Mouse (Mus musculus) heart, embryonic 15.5 days (tissue): ENCODE measurements around the gene 1700125H20Rik. TPM values are rescaled to one million over a fixed set of nuclear protein-coding genes. Genes with fewer than 3 reads are reported as not detected.
"Not testable (repeated sequence)": the region's sequence is repeated elsewhere in the genome, so short reads cannot be mapped to it uniquely, and the experiment has no call there.

Source experiments
- ATAC-seq: fragments of 200-750 bp; cut with Nextera tagmentation; replicated peaks from 2 replicates; pipeline ENCODE4 v1.8.0; 2017; ENCODE audit warnings: low read depth, moderate TSS enrichment; ENCODE audit not compliant: insufficient number of reproducible peaks, insufficient read depth, low FRiP score
- H3K27ac ChIP-seq: fragments of 300-500 bp; sonication (generic); 2 replicates; pipeline ENCODE4 v1.5.1; 2015; ENCODE audit warnings: mild to moderate bottlenecking, inconsistent platforms
- H3K27me3 ChIP-seq: fragments of 300-500 bp; sonication (generic); 2 replicates; pipeline ENCODE4 v1.6.1; 2015; ENCODE audit warnings: inconsistent platforms
- H3K36me3 ChIP-seq: fragments of 300-500 bp; sonication (generic); 2 replicates; pipeline ENCODE4 v1.6.1; 2015; ENCODE audit warnings: mild to moderate bottlenecking, inconsistent platforms
- H3K4me1 ChIP-seq: fragments of 300-500 bp; sonication (generic); replicated peaks from 2 replicates; pipeline ENCODE4 v1.6.1; 2015; ENCODE audit warnings: inconsistent platforms
- H3K4me2 ChIP-seq: fragments of 300-500 bp; sonication (generic); 2 replicates; pipeline ENCODE4 v1.6.1; 2015; ENCODE audit warnings: inconsistent platforms, mild to moderate bottlenecking, moderate library complexity
- H3K4me3 ChIP-seq: fragments of 300-500 bp; sonication (generic); 2 replicates; pipeline ENCODE4 v1.5.1; 2015; ENCODE audit warnings: mild to moderate bottlenecking, inconsistent platforms
- H3K9ac ChIP-seq: fragments of 300-500 bp; sonication (generic); 2 replicates; pipeline ENCODE4 v1.6.1; 2015; ENCODE audit warnings: mild to moderate bottlenecking, inconsistent platforms
- H3K9me3 ChIP-seq: fragments of 300-500 bp; sonication (generic); replicated peaks from 2 replicates; pipeline ENCODE4 v1.6.1; 2016; ENCODE audit warnings: inconsistent platforms
- WGBS: fragments of 180-500 bp; shearing (Covaris S2); methylation state at CpG from one replicate; pipeline ENCODE4 v1.1.7; 2015; ENCODE audit warnings: mixed read lengths; 5-methylcytosine and 5-hydroxymethylcytosine counted together
- polyA plus RNA-seq: library from polyadenylated mRNA; unstranded; fragments of >200 nt; fragmentation: Nextera tagmentation; extraction: Ambion mirVana; gene quantifications from 2 replicates; pipeline ENCODE4 v1.2.1, GENCODE M21; 2015

Gene 1700125H20Rik
- polyA plus RNA-seq, 1 experiment from 2014 or later = not detected

- no peaks in the 10 kb centered on the region for H3K36me3 ChIP-seq
- H3K4me1 ChIP-seq = no peaks in the 10 kb centered on the region
- no peak overlapping the region for H3K27ac ChIP-seq
- H3K27me3 ChIP-seq = no peaks in the 10 kb centered on the region
- ATAC-seq = no peak
- WGBS = 55% methylated on average over 2 of the region's 2 CpGs
- H3K9ac ChIP-seq = no peak overlapping the region
- H3K4me3 ChIP-seq = no peak overlapping the region
- H3K4me2 ChIP-seq = no peak overlapping the region
- no peaks in the 10 kb centered on the region for H3K9me3 ChIP-seq
Measured at GRCm38 (mm10) chr11:85157301-85157700, 12.9 kb upstream of the 1700125H20Rik start.

- H3K9me3 ChIP-seq, H3K4me1 ChIP-seq, ATAC-seq, H3K36me3 ChIP-seq, H3K4me2 ChIP-seq, H3K4me3 ChIP-seq, H3K27ac ChIP-seq, H3K27me3 ChIP-seq, H3K9ac ChIP-seq: not testable (repeated sequence)
- WGBS = 81% methylated on average over 1 of the region's 1 CpGs
Measured at GRCm38 (mm10) chr11:85163014-85163413, 7.2 kb upstream of the 1700125H20Rik start.

GRCm38 (mm10) chr11:85164371-85164770, 5.8 kb upstream of the 1700125H20Rik start:
- no peaks in the 10 kb centered on the region for H3K4me1 ChIP-seq
- no peak overlapping the region for H3K27ac ChIP-seq
- H3K4me2 ChIP-seq = no peak overlapping the region
- no peaks in the 10 kb centered on the region for H3K9me3 ChIP-seq
- ATAC-seq = no peak
- H3K27me3 ChIP-seq = no peaks in the 10 kb centered on the region
- H3K9ac ChIP-seq = no peak overlapping the region
- no peaks in the 10 kb centered on the region for H3K36me3 ChIP-seq
- H3K4me3 ChIP-seq = no peak overlapping the region

- Histone ChIP-seq H3K9me3 (no peaks in the 10 kb centered on the region), H3K36me3 (no peaks in the 10 kb centered on the region), H3K27ac (no peak overlapping the region), H3K9ac (no peak overlapping the region), H3K27me3 (no peaks in the 10 kb centered on the region), H3K4me1 (peaks cover 3% of the 10 kb centered on the region; the same call in 1 of the 2 replicates), H3K4me3 (no peak overlapping the region), H3K4me2 (no peak overlapping the region)
- WGBS = 35% methylated on average over 1 of the region's 1 CpGs
- ATAC-seq = no peak
Measured at GRCm38 (mm10) chr11:85167503-85167902, 2.7 kb upstream of the 1700125H20Rik start.

- H3K36me3 ChIP-seq = no peaks in the 10 kb centered on the region
- ATAC-seq = no peak
- H3K27me3 ChIP-seq = no peaks in the 10 kb centered on the region
- H3K27ac ChIP-seq = no peak overlapping the region
- no peak overlapping the region for H3K4me2 ChIP-seq
- WGBS = 46% methylated on average over 2 of the region's 2 CpGs
- H3K4me1 ChIP-seq = peaks cover 3% of the 10 kb centered on the region; the same call in 1 of the 2 replicates
- no peaks in the 10 kb centered on the region for H3K9me3 ChIP-seq
- no peak overlapping the region for H3K4me3 ChIP-seq
- no peak overlapping the region for H3K9ac ChIP-seq
Measured at GRCm38 (mm10) chr11:85170833-85171232, 629 bp downstream of the 1700125H20Rik start.

- 71% methylated on average over 3 of the region's 3 CpGs for WGBS
- Histone ChIP-seq H3K4me2 (no peak overlapping the region), H3K9ac (no peak overlapping the region), H3K27ac (no peak overlapping the region), H3K36me3 (no peaks in the 10 kb centered on the region), H3K4me3 (no peak overlapping the region), H3K9me3 (no peaks in the 10 kb centered on the region), H3K27me3 (no peaks in the 10 kb centered on the region), H3K4me1 (no peaks in the 10 kb centered on the region)
- ATAC-seq = no peak
Measured at GRCm38 (mm10) chr11:85175941-85176340, 5.7 kb downstream of the 1700125H20Rik start.

- Histone ChIP-seq H3K36me3 (no peaks in the 10 kb centered on the region), H3K4me1 (no peaks in the 10 kb centered on the region), H3K27ac (no peak overlapping the region), H3K27me3 (no peaks in the 10 kb centered on the region), H3K9me3 (no peaks in the 10 kb centered on the region), H3K9ac (no peak overlapping the region), H3K4me2 (no peak overlapping the region), H3K4me3 (no peak overlapping the region)
- 68% methylated on average over 6 of the region's 6 CpGs for WGBS
- ATAC-seq = no peak
Measured at GRCm38 (mm10) chr11:85177761-85178160, 7.6 kb downstream of the 1700125H20Rik start.

- 73% methylated on average over 4 of the region's 4 CpGs for WGBS
- H3K27me3 ChIP-seq = no peaks in the 10 kb centered on the region
- ATAC-seq = no peak
- no peak overlapping the region for H3K27ac ChIP-seq
- no peak overlapping the region for H3K4me2 ChIP-seq
- H3K4me3 ChIP-seq = no peak overlapping the region
- H3K36me3 ChIP-seq = no peaks in the 10 kb centered on the region
- peaks cover 4% of the 10 kb centered on the region for H3K4me1 ChIP-seq
- no peak overlapping the region for H3K9ac ChIP-seq
- no peaks in the 10 kb centered on the region for H3K9me3 ChIP-seq
Measured at GRCm38 (mm10) chr11:85178413-85178812, 8.2 kb downstream of the 1700125H20Rik start.

GRCm38 (mm10) chr11:85182617-85183283, 12.5 kb downstream of the 1700125H20Rik start:
- Histone ChIP-seq H3K4me3 (peak overlapping the region; percentile 45), H3K36me3 (no peaks in the 10 kb centered on the region; the same call in 1 of the 2 replicates), H3K27ac (no peak overlapping the region), H3K4me2 (peak overlapping the region; percentile 79), H3K9ac (peak overlapping the region; percentile 33; the same call in 1 of the 2 replicates), H3K9me3 (no peaks in the 10 kb centered on the region), H3K27me3 (no peaks in the 10 kb centered on the region), H3K4me1 (peaks cover 4% of the 10 kb centered on the region)
- WGBS = 3% methylated on average over 20 of the region's 20 CpGs
- peak; percentile 82 for ATAC-seq

GRCm38 (mm10) chr11:85183284-85183779, 13.1 kb downstream of the 1700125H20Rik start:
- Histone ChIP-seq H3K9me3 (no peaks in the 10 kb centered on the region), H3K27me3 (no peaks in the 10 kb centered on the region), H3K36me3 (no peaks in the 10 kb centered on the region; the same call in 1 of the 2 replicates), H3K4me3 (peak overlapping the region; percentile 45), H3K4me2 (peak overlapping the region; percentile 79), H3K4me1 (peaks cover 4% of the 10 kb centered on the region), H3K9ac (peak overlapping the region; percentile 33; the same call in 1 of the 2 replicates), H3K27ac (no peak overlapping the region)
- peak; percentile 22; the same call in 1 of the 2 replicates for ATAC-seq
- 17% methylated on average over 13 of the region's 13 CpGs for WGBS

- Histone ChIP-seq H3K4me3 (no peak overlapping the region), H3K4me2 (no peak overlapping the region), H3K9ac (no peak overlapping the region), H3K4me1 (peaks cover 4% of the 10 kb centered on the region), H3K27me3 (no peaks in the 10 kb centered on the region), H3K9me3 (no peaks in the 10 kb centered on the region), H3K27ac (no peak overlapping the region), H3K36me3 (peaks cover 2% of the 10 kb centered on the region; the same call in 1 of the 2 replicates)
- WGBS = 72% methylated on average over 5 of the region's 5 CpGs
- ATAC-seq = no peak
Measured at GRCm38 (mm10) chr11:85184082-85184481, 13.9 kb downstream of the 1700125H20Rik start.

- no peak overlapping the region for H3K4me3 ChIP-seq
- H3K36me3 ChIP-seq = peaks cover 9% of the 10 kb centered on the region
- no peaks in the 10 kb centered on the region for H3K9me3 ChIP-seq
- 80% methylated on average over 6 of the region's 6 CpGs for WGBS
- no peaks in the 10 kb centered on the region for H3K27me3 ChIP-seq
- H3K4me2 ChIP-seq = no peak overlapping the region
- H3K27ac ChIP-seq = no peak overlapping the region
- no peak for ATAC-seq
- peaks cover 4% of the 10 kb centered on the region for H3K4me1 ChIP-seq
- H3K9ac ChIP-seq = no peak overlapping the region
Measured at GRCm38 (mm10) chr11:85184839-85185238, 14.6 kb downstream of the 1700125H20Rik start.
